Mouse (Mus musculus) Muller cell, postnatal 12 days (primary cell): ENCODE data around the gene Emp3.
"Not testable (repeated sequence)": the region's sequence is repeated elsewhere in the genome, so short reads cannot be mapped to it uniquely, and the experiment has no call there.

Source experiments
- DNase-seq: peaks from one replicate; pipeline ENCODE4 v3.0.0-alpha.2; 2015; ENCODE audit errors: inconsistent ontology term

Emp3 gene

DNA sequence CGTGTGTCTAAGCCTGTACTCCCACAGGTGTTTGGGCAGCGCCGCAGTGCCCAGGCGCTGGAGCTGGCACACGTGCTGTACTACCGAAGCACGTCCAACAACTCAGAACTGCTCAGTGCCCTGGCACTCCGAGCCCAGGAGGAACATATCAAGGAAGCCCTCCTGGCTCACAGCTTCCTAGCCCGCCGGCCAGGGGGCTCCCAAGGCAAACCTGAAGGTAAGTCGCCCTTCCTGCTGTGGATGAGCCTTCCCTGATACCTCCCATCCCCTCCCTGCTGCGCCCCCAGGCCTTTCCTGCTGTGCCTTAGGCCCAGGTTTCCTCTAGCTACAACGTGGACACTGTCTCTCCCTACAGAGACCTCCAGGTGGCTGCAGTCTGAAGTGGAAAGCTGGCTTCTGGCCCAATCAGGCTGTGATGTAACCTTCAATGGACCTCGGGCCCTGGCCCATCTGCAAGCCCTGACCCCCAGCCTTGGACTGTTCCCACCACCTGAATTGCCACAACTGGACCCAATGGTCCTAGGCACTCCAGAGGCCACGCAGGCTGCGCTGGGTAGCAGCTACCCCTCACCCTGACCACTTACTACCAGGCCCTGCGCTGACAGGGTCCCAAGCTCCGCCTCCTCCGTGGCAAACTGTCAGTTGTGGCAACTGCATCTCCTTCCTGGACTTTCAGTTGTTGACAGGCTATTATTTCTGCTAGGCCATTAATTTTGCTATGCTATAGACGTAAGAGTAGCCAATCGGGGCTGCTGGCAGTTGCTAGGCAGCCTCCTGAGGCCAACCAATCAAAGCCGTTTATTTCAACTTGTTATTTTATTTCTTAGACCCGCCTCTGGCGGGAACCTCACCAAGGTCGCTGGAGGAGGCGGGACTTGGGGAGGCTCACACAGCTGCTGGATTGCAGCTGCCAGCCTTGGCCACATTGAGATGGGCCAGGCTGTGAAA, 4.9 kb downstream of the Emp3 start:
- DNase-seq, result peak; percentile 79

DNA sequence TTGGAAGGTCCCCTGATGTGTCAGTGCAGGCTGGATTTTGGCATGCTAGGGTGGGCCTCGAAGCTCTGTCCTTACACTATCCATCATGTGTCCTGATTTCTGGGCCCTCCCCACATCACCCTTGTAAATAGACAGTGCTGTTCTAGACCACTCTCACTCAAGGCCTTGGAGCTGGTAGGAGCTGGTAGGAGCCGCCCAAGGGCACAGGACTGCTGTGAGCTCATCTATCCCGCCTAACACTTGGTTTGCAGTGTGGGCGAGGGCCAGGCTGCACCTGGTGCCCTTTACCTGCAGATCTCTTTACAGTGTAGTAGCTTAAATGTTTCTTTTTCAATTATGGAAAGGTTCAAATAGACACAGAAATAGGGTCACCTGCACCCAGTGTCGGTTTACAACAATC, 6.2 kb downstream of the Emp3 start:
- DNase-seq, result no peak

DNA sequence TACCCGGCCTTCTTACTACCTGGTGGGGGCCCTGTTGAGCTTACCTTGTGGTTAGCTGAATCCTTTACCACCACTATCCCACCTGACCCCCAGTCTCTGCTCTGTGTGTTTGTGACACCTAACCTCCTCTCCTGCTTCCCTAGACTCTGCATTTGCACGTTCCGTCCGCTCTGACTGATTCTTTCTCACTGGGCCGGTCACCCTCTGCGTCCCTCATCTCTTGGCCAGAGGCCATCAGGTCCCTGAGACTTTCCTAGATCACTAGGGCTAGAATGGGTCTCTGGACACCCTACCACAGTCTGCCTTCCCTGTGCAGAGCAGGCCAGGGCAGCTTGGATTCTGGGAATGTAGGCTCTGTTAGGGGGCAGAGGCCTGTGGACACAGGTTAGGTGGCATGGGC, 7.1 kb downstream of the Emp3 start:
- DNase-seq, result no peak

DNA sequence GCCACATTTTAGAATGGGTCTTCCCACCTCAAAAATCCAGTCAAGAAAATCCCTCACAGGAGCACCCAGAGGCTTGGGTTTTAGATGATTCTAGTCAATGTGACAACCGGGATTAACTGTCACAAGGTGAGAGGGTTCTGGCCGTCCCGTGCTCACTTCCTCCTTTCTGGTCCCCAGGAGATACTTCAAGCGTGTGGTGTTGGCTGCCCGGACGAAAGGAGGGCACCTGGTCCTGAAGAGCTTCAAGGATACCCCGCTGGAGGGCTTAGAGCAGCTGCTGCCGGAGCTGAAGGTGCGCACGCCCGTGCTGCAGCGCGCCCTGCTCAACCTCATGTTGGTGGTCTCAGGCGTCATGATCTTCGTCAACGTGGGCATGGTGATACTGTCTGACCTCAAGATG, 12.1 kb downstream of the Emp3 start:
- DNase-seq, result no peak

DNA sequence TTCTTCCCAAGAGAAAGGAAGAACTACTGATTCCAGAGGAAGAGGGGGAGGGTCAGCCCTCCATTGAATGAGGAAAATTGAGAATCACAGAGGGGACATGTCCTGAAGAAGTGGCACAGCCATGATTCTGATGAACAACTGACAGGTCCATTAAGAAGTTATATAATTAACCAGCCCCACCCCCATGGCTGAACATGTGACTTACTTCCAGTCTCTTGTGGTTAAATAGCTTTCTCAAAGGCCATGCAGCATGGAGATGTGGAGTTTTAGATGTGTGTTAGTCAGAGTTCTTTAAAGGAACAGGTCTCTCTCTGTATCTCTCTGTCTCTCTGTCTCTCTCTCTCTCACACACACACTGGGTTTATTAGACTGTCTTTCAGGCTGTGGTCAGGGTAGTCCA, 12.8 kb downstream of the Emp3 start:
- DNase-seq, result no peak

DNA sequence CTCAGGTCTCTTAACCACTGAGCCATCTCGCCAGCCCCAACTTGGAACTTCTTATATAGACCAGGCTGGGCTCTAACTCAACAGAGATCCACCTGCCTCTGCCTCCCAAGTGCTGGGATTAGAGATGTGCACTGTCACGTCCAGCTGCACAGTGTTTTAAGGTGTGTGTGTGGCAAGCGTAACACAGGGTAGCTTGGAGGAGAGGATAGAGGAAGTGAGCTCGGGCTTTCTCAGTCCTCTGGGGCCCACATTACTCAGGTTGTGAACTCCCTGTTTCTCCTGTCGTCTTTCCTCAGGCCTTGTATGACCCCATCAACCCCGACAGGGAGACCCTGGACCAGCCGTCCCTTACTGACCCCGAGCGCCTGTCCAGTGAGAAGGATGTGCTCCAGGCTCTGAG, 14.6 kb downstream of the Emp3 start:
- DNase-seq, result no peak

DNA sequence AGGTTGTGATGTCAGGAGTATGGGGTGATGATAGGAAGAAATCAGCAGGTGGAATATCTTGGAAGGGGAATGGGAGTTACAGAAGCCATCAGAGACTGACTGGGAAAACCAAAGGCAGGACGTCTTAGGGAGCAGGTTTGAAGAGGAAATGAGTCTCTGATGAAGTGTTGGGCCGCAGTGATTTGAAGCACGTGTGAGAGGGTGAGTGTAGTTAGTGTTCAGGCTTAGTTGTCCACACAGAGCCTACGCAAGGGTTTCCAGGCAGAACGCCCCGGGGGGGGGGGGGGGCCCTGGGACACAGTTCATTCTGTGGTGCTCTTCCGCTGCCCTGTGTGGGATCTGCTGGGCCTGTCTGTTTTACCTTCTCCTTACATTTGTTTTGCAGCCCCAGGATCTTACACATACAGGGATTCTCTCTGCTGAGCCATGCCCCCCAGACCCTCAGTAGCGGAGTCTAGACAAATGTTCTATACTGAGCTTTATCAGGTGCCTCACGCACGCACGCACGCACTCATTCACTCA, 18.7 kb downstream of the Emp3 start:
- no peak for DNase-seq

DNA sequence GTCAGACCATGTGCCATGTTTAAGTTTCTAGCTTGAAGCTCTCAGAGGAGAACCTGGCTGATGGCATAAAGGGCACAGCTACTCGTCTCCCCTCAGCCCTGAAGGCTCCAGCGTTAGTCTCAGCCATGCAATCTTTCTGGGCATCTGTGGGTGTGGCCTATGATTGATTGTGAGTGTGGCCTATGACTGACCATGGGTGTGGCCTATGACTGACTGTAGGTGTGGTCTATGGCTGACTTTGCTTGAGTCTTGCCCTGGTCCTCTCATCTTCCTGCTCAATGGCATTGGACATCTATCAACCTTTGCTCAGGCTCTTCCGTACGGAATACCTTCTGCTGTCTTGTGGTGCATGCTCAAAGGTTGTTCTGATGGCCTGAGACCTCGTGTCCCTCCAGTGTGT, 19.6 kb downstream of the Emp3 start:
- no peak for DNase-seq

DNA sequence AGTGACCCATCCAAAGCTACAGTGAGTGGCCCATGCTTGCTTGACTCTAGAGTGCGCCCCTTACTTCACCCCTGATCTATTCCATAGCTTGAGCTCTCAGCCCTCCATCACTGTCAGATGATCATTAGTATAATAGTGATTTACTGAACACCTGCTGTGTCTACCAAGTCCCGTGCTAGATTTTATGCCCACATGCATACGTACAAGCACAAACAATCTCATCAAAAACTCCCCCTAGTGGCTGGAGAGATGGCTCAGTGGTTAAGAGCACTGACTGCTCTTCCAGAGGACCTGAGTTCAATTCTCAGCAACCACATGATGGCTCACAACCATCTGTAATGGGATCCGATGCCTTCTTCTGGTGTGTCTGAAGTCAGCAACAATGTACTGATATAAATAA, 23.1 kb downstream of the Emp3 start:
- not testable (repeated sequence) for DNase-seq

DNA sequence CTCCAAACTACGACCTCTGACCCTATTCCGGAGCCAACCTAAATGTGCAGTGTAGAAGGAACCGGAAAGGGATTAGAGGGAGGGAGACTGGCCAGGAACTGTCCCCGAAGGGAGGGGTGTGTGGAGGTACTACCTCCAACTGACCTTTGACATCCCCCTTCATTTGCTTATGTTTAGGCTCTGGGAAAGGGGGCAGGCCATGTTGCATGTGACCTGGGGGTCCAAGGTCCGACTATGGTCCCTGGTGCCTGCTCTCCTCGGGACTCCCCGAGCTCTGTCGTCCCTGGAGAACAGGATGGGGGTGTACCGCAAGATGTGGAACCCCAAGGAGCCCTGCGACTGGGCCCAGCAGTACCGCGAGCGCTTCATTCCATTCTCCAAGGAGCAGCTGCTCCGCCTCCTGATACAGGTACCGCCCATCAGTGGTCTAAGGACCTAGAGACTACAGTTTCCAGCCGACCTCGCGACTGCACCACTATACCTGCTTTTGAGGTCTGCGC, 23.9 kb downstream of the Emp3 start:
- no peak for DNase-seq

DNA sequence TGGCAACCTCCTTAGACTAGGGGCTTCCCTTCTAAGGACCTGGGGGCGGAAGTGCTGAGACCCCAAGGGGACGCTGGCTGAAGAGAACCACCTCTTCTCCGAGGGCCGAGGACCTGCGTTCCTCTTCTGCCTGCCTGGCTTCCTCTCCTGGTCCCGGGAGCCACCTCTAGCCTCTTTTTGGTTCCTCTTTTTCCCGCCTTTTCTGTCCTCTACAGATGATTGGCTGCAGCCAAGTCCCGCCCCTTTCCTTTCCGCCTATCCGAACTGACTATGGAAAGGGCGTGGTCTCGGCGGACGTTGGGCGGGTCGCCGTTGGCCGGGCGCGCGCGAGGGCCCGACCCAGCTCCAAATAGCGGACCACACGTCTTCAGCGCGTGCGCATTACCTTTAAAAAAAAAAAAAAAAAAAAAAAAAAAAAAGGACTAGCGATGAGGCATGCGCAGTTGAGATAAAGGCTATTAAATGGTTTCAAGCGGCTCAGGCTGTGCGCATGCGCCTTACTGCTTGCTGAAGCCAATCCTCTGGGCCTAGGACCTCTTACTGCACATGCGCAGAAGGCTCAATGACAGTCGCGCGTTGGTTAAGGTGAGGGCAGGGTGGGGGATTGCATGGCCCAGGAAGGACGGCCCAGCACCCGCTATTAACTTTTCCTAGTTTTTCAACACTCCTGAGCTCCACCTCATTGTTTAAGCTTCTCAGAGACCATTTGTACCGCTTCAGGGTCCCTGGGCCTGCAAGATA, 24.5 kb downstream of the Emp3 start, which contains the start of the genes Syngr4 and Tmem143:
TSS of gene Syngr4 (minus strand) at position 198 of the 741 bp plus-strand sequence.
TSS of gene Tmem143 (plus strand) at position 425 of the 741 bp plus-strand sequence.
- peak; percentile 96 for DNase-seq

DNA sequence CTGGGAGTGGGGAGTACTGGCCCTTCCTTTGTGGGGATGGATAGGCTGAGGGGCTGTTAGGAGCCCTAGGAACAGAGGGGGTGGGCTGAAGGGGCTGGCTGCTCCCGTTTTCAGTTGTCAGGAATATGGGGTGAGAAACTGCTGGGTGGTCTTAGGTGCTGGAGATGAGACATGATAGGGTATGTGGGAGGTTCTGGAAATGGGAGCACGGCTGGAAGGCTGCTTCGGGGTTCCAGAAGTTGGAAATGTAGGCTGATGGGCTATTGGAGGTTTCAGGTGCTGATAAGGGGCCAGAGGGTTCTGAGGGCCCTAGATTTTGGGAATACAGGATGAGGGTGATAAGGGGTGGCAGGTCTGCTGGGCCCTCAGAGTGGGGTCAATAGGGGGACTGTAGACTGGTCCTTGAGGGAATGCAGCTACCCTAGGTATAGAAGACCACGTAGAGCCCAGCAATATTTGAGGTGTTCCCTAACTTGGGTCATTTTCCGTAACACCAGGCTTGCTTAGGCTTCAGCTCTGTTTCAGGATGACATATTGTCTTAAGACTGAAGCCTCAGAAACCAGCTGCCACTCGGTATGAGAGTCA, 25.2 kb downstream of the Emp3 start:
- no peak for DNase-seq

DNA sequence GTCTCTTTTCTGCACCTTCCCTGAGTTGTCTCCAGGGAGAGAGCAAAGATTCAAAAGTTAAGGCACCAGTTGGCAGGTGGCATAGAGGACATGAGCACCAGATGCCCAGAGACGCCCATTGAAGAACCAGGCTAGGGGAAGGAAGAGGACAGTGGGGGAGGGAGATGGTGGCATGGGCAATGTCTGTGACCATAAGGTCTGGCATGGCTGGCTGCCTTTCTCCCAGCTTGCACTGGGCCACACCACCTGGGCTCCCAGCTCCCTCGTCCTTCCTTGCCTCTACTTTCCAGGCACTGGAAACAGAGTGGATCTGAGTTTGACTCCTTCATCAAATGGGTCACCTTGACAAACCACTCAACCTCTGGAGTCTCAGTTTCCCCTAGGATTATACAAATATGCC, 28.6 kb downstream of the Emp3 start:
- DNase-seq, result no peak

DNA sequence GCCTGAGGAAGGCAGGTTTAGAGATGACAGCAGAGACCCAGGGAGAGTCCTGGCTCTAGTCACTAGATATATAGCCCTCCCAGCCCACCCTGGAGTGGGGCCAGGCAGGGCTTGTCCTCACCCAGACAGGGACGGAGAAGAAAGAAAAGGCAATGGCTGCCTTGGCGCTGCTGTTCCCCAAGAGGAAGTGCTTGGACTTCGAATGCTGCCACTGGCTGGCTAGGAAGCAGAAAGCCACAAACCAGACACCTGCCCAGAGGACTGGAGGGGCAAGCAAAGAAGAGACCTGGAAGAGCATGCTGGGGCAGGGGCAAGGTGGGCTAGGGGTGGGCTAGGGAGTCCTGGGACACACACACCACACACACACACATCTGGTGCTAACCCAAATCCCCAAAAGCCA, 34.0 kb downstream of the Emp3 start:
- no peak for DNase-seq

DNA sequence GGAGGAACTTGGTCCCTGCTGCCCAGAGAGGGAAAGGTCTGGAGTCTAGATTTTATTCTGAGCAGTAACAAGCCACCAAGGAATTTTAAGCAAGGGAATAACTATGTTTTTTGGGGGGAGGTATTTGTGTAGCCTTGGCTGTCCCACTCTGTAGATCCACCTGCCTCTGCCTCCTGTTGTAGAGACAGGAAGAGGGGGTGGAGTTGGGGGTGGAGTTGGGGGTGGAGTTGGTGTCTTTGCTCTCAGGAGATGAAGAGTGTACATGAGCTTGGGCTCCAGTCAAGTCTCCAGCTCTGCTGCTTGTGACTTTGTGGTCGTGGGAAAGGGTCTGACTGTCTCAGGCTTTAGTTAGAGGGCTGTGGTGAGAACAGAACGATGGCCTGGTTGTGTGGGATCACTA, 40.2 kb downstream of the Emp3 start:
- DNase-seq, result no peak

DNA sequence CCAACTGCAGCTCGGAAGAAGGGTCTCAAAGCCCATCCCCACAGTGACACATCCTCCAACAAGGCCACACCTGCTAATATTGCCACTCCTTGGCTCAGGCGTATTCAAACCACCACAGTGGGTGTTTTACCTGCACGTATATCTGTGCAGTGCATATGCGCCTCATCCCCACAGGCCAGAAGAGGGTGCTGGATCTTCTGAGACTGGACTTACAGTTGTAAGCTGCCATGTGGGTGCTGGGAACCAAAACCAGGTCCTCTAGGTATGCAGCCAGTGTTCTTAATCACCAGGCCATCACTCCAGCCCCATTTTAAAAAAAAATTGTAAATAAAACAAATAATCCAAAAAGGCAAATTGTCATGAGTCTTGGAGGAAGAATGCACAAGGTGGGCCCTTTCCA, 40.7 kb downstream of the Emp3 start:
- DNase-seq, result no peak

DNA sequence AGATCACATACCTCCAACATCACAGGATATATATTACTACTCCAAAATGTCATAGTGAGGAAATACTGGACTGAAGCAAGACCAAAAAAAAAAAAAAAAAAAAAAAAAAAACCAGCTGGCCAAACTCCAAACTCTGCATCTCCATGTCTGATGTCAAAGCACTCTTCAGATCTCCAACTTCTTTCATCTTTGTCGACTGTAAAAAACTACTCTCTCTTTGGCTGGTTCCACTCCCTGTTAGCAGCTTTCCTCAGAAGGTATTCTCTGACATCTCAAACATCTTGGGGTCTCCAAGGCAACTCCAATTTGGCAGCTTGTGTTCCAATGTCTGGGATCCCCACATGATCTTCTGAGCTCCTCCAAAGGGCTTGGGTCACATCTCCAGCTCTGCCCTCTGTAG, 42.9 kb downstream of the Emp3 start, which contains the start of gene Grin2d:
TSS of gene Grin2d (minus strand) at position 101 of the 400 bp plus-strand sequence.
- DNase-seq, result not testable (repeated sequence)

DNA sequence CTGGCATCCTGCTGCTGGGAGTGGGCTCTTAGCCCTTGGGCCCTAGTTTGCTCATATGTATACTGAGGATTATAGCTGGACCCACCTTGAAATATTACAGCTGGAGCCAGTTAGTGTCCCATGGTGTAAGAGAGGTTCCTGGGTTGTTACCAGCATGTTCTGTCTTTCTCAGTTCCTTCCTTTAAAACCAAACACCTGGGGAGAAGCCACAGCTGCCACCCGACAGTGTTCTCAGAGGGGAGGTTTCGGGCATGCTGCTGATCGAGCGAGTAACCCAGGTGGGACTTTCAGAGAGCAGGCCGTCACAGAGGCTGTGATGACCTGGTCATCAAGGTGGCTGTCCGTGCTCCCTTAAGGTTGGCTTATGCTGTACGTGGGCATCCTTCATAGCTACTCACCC, 44.3 kb downstream of the Emp3 start:
- DNase-seq, result no peak

DNA sequence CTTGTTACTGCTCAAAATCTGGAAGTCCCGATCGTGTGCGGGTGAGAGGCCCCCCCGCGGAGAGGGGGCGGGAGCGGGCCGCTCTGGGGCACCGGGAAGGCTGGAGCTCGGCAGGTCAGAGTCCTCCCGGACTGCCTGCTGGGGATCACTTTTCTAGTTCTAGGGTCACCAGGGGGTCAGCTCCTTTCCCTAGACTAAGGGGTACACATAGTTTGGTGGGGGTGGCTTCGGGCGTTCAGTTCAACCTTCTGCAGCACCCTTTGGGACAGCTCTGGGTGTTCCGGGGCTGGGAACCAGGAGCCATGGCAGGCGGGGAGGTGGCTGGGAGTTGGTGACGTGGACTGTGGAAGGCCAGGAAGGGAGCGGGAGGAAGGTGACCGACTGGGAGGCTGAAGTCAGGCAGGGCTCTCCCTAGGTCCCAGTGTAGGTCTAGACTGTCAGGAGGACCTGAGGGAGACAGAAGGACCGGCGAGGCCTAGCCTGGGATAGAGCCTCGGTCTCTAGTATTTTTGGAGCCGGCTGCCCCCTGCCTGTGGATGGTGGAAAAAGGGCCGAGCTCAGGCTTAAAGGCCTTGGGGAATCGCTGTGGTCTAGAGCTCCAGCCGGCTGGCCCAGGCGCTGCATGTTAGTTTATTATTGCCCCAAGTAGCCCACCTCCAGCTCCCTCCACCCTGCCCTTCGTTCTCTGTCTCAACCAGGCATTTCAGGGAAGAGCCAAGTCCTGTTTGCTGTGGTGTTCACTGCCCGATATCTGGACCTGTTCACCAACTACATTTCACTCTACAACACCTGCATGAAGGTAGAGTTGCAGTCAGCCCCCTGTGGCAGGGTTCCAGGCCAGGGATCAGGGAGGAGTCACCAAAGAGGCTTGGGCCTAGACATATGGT, 47.9 kb downstream of the Emp3 start:
- peak; percentile 72 for DNase-seq

DNA sequence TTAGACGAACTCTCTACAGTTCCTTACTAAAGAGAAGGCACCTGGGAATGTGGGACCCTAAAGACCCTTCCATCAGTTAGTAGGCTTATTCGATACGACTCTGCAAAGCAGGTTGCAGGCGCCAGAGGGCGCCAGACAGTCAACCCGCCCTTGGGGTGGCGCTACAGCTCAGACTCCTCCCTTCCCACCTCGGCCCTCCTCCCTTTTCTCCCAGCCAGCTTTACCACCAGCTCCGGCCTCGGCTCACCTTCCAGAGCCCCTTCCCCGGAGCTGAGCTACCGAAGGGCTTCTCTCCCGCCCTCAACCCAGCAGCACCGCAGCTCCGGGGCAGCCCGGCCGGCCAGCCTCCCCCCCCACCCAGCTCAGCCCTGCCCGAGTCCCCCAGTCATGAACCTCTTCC, 48.6 kb downstream of the Emp3 start, which contains the start of gene Kdelr1:
TSS of gene Kdelr1 (plus strand) at position 149 of the 400 bp plus-strand sequence.
- peak; percentile 86 for DNase-seq
